ENCODE assay signal across 27 mouse cellular contexts in genomic region chr14:68899921-68900320, GRCm38 (mm10).
A peak's percentile ranks its signal among the peaks of the same experiment; 100 is the strongest.
DNase-seq lines count a peak whose midpoint lies in the region; ATAC-seq and TF ChIP-seq lines count a peak whose summit lies in the region.
"Had no signal": no experiment of that assay in that cellular context is flagged by ENCODE, and none has a peak within 500 bp of the region (broad histone marks: within the 10 kb centered on the region; RNA-seq: fewer than 3 reads in every experiment).

No protein-coding gene starts in this region.

- WGBS in hindbrain, postnatal 0 days = 60% methylated on average over 3 of the region's 3 CpGs
- 87% methylated on average over 3 of the region's 3 CpGs for WGBS in hindbrain, embryonic 13.5 days

- no peak overlapping the region for H3K9ac ChIP-seq in hindbrain, postnatal 0 days (replicated peaks; ENCODE audit: low read length)
- no peak overlapping the region for H3K9ac ChIP-seq in hindbrain, embryonic 13.5 days
- H3K9ac ChIP-seq: embryonic facial prominence, embryonic 13.5 days; forebrain, embryonic 13.5 days; heart, embryonic 13.5 days; hindbrain, embryonic 15.5 days had no signal

- no peak overlapping the region for H3K27ac ChIP-seq in hindbrain, postnatal 0 days
- H3K27ac ChIP-seq in hindbrain, embryonic 13.5 days = no peak overlapping the region
- no peak overlapping the region for H3K27ac ChIP-seq in layer of hippocampus, adult 2 months
- H3K27ac ChIP-seq: embryonic facial prominence, embryonic 10.5 days; embryonic facial prominence, embryonic 13.5 days; forebrain, embryonic 10.5 days; forebrain, embryonic 13.5 days; heart, adult 2 months; heart, embryonic 10.5 days; heart, embryonic 13.5 days; hindbrain, embryonic 15.5 days had no signal

- no peaks in the 10 kb centered on the region for H3K36me3 ChIP-seq in hindbrain, postnatal 0 days (ENCODE audit: insufficient read depth, low read length)
- no peaks in the 10 kb centered on the region for H3K36me3 ChIP-seq in hindbrain, embryonic 13.5 days
- H3K36me3 ChIP-seq: embryonic facial prominence, embryonic 10.5 days; embryonic facial prominence, embryonic 13.5 days; forebrain, embryonic 10.5 days; heart, embryonic 10.5 days; heart, embryonic 13.5 days; hindbrain, embryonic 15.5 days had no signal

- H3K4me2 ChIP-seq in hindbrain, postnatal 0 days (ENCODE audit: low read depth, low read length) = no peak overlapping the region
- no peak overlapping the region for H3K4me2 ChIP-seq in hindbrain, embryonic 13.5 days
- H3K4me2 ChIP-seq: embryonic facial prominence, embryonic 13.5 days; forebrain, embryonic 13.5 days; heart, embryonic 13.5 days; hindbrain, embryonic 15.5 days had no signal

- H3K9me3 ChIP-seq in hindbrain, postnatal 0 days (ENCODE audit: low read length) = no peaks in the 10 kb centered on the region
- no peaks in the 10 kb centered on the region for H3K9me3 ChIP-seq in hindbrain, embryonic 13.5 days
- H3K9me3 ChIP-seq: embryonic facial prominence, embryonic 10.5 days; embryonic facial prominence, embryonic 13.5 days; forebrain, embryonic 10.5 days; forebrain, embryonic 13.5 days; heart, embryonic 10.5 days; heart, embryonic 13.5 days; hindbrain, embryonic 15.5 days had no signal

- no peak for ATAC-seq in hindbrain, postnatal 0 days
- no peak for ATAC-seq in hindbrain, embryonic 13.5 days (ENCODE audit: low FRiP score)
- ATAC-seq in erythroblast, adult 5-6 weeks (replicated peaks; ENCODE audit: low FRiP score, poor library complexity, severe bottlenecking) = no peak
- ATAC-seq: forebrain, embryonic 13.5 days; forebrain, embryonic 16.5 days had no signal

- H3K4me1 ChIP-seq in hindbrain, postnatal 0 days (ENCODE audit: insufficient read depth, low read length) = no peaks in the 10 kb centered on the region
- H3K4me1 ChIP-seq in hindbrain, embryonic 13.5 days (replicated peaks) = no peaks in the 10 kb centered on the region
- H3K4me1 ChIP-seq: embryonic facial prominence, embryonic 10.5 days; embryonic facial prominence, embryonic 13.5 days; forebrain, embryonic 10.5 days; forebrain, embryonic 13.5 days; heart, embryonic 10.5 days; heart, embryonic 13.5 days; hindbrain, embryonic 15.5 days had no signal

- DNase-seq in hindbrain, postnatal 0 days (ENCODE audit: low spot score) = peak; percentile 3
- peak; percentile 19 to 27 for DNase-seq in layer of hippocampus, adult 2 months (ENCODE audit: low spot score in 2 of 2)
- no peak for DNase-seq in layer of hippocampus, postnatal 36 days
- peak; percentile 43 for DNase-seq in brain, adult 2 months (ENCODE audit: low read depth, low spot score)
- peak; percentile 11 for DNase-seq in layer of hippocampus, adult 9-11 months
- DNase-seq: adrenal gland, postnatal 10 days; adrenal gland, postnatal 36 days; cerebellum, adult 11 months; cerebellum, adult 2 months; cerebellum, adult 9-11 months; cerebellum, postnatal 36 days; embryo, embryonic 11 days; gastrocnemius, postnatal 10 days; gastrocnemius, postnatal 36 days; heart, adult 2 months; heart, postnatal 14 days; heart, postnatal 4 days had no signal

- H3K4me3 ChIP-seq in hindbrain, postnatal 0 days (ENCODE audit: low read length) = no peak overlapping the region
- no peak overlapping the region for H3K4me3 ChIP-seq in hindbrain, embryonic 13.5 days
- H3K4me3 ChIP-seq in layer of hippocampus, adult 2 months = no peak overlapping the region
- H3K4me3 ChIP-seq: embryonic facial prominence, embryonic 10.5 days; embryonic facial prominence, embryonic 13.5 days; forebrain, embryonic 10.5 days; forebrain, embryonic 13.5 days; heart, adult 2 months; heart, embryonic 10.5 days; heart, embryonic 13.5 days; hindbrain, embryonic 15.5 days had no signal

- no peaks in the 10 kb centered on the region for H3K27me3 ChIP-seq in hindbrain, postnatal 0 days (ENCODE audit: insufficient read depth, low read length)
- H3K27me3 ChIP-seq in hindbrain, embryonic 13.5 days = no peaks in the 10 kb centered on the region
- H3K27me3 ChIP-seq: embryonic facial prominence, embryonic 13.5 days; forebrain, embryonic 13.5 days; heart, embryonic 13.5 days; hindbrain, embryonic 15.5 days had no signal

- TF ChIP-seq CTCF in hindbrain, postnatal 0 days (IDR thresholded peaks at IDR 0.05; ENCODE audit: low read depth) = no peak
- no peak for TF ChIP-seq CTCF in layer of hippocampus, adult 2 months (conservative IDR thresholded peaks at IDR 0.05)

Comparison
In these comparisons a context has a peak if more than half of its experiments do, and no peak if none do; other contexts are left out.
1. DNase-seq: peak in hindbrain, postnatal 0 days (single experiment), layer of hippocampus, adult 2 months (2 of 2), brain, adult 2 months (single experiment) and layer of hippocampus, adult 9-11 months (single experiment); none in layer of hippocampus, postnatal 36 days (0 of 2).